Mouse (Mus musculus): ENCODE results near the gene Rin3.

Gene Rin3

GRCm38 (mm10) chr12:102333101-102333500, 50.3 kb downstream of the Rin3 start:
- DNase-seq (ENCODE audit: low spot score) = no peak

DNA sequence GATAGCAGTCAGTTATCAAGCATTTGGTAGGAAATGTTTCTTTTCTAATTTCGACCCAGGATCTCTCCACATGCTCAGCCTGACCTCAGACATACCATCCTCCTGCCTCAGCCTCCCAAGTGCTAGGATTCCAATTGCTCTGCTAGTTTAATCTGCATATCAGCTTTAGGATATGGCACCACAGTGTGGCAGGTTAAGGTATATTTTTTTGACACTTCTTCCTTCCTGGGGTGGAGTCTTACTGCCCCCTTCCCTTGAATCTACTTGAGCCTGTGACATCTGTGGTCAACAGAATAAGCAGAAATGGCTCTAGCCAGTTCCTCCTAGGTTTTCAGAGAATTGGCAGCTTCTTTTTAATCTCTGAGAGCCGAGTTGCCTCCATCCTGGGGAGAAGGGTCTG, 56.2 kb downstream of the Rin3 start:
- no peak for DNase-seq (ENCODE audit: low spot score)

GRCm38 (mm10) chr12:102340471-102340870, 57.6 kb downstream of the Rin3 start:
- DNase-seq (ENCODE audit: low spot score) = no peak

GRCm38 (mm10) chr12:102342147-102342546, 59.3 kb downstream of the Rin3 start:
- DNase-seq (ENCODE audit: low spot score) = no peak

DNA sequence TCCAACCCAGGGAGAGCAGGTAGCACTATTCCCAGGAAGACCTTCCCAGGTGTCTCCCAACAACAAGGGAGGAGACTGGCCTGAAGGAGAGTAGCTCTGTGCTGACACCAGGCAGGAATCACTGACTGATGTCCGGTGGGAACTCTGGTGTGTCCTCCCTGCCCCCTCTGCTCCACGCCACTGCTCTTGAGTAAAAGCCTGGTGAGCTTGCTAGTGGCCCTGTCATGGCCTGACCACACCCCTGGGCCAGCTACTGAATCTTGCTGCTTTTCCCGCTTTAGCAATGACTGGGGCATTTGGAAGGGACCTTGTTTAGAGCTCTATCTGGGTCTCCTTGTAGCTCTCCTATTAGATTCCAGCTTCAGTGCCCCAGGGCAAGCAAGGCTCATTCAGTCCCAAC, 59.8 kb downstream of the Rin3 start:
- DNase-seq (ENCODE audit: low spot score) = no peak

GRCm38 (mm10) chr12:102345031-102345815, 62.4 kb downstream of the Rin3 start:
- DNase-seq (ENCODE audit: low spot score) = no peak

GRCm38 (mm10) chr12:102346507-102346906, 63.7 kb downstream of the Rin3 start:
- peak; percentile 35 for DNase-seq (ENCODE audit: low spot score)

DNA sequence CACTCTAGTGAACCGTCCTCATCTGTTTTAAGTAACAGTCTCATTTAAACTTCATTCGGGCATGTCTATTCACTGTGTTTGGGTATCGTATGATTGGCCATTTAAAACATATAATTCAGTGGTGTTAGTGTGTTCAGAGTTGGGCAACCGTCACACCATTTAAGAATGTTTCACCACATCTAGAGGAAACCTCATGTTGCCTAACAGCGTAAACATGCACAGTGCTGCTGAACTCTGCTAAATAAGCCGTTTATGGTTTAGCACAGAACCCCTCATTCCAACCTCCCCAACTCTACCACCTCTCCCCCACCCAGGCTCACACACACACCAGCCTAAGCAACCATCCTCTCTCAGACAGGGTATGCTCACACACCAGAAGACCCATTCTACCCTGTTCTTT, 65.6 kb downstream of the Rin3 start:
- DNase-seq (ENCODE audit: low spot score) = no peak

GRCm38 (mm10) chr12:102350997-102351396, 68.1 kb downstream of the Rin3 start:
- DNase-seq (ENCODE audit: low spot score) = no peak

DNA sequence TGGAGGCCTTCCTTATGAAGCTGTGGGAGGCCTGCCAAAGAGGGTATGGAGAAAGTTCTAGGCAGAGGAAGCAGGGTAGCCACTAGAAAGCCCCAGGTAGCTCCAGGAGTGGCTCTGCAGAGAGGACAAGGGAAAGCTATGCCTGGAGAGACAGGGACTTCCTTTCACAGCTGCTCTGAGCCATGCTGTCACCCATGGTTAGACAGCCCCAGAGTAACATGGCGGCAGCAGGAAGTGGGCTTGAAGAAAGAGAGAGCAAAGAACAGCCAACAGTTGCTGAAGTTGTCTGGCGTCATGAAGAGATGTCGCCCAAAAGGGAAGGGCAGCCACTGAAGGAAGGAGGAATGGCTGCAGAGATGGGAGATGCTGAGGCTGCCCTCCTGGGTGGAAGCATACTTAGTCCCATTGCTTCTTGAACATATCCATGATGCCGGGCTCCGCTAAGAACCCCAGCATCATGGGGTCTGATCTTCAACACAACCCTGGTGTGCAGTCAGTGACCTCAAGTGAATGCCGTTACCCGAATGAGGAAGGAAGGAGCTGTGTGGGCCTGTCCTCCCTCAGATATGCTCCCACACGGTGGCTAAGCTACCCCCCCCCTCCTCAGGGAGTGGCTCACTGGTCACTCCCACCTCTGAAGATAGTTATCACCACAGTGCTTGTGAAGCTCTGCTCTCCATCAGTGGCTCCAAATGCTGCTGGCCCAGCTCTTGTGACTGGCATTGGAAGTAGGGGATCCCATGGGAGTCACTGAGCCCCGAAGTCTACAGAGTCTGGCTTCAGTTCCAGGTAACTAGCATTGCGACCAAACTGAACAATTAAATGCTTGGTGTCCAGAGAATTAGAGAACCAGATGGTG, 71.5 kb downstream of the Rin3 start:
- no peak for DNase-seq (ENCODE audit: low spot score)

- DNase-seq (ENCODE audit: low spot score) = no peak
Observed at GRCm38 (mm10) chr12:102355784-102356183, 72.9 kb downstream of the Rin3 start.

DNA sequence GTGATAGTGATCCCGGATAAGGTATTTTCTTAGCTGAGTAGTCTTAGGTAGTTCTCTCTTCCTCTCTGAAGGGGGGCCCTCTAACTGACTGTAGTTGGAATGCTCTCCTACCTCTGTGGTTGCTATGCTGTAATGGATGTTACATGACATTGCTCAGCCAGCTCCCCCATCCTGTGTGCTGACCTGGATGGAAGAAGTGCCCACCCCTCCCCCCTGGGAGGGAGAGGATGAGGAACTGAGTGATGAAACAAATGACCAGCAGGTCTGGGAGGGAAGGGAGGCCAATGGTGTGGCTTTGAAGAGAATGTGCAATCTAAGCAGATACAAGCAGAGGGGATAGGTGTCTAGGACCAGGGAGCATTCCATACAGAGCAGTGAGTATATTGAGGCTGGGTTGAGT, 73.9 kb downstream of the Rin3 start:
- DNase-seq (ENCODE audit: low spot score) = no peak

DNA sequence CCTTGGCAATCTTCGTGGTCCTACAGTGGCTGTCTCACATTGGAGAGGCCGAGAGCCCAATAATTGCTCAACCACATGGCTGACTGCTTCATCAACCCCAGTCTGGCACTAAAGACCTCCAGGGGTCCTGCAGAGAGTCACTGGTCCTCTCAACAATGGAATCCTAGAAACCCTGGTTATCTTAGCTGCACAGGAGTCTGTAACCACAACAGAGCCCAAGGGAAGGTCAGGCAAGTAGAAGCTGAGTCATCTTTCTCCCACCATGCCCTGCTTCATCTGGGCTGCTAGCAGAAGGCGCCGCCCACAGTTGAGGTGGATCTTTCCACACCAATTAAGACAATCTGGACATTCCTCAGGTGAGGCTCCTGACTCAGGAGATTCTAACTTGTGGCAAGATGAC, 76.5 kb downstream of the Rin3 start:
- no peak for DNase-seq (ENCODE audit: low spot score)

DNA sequence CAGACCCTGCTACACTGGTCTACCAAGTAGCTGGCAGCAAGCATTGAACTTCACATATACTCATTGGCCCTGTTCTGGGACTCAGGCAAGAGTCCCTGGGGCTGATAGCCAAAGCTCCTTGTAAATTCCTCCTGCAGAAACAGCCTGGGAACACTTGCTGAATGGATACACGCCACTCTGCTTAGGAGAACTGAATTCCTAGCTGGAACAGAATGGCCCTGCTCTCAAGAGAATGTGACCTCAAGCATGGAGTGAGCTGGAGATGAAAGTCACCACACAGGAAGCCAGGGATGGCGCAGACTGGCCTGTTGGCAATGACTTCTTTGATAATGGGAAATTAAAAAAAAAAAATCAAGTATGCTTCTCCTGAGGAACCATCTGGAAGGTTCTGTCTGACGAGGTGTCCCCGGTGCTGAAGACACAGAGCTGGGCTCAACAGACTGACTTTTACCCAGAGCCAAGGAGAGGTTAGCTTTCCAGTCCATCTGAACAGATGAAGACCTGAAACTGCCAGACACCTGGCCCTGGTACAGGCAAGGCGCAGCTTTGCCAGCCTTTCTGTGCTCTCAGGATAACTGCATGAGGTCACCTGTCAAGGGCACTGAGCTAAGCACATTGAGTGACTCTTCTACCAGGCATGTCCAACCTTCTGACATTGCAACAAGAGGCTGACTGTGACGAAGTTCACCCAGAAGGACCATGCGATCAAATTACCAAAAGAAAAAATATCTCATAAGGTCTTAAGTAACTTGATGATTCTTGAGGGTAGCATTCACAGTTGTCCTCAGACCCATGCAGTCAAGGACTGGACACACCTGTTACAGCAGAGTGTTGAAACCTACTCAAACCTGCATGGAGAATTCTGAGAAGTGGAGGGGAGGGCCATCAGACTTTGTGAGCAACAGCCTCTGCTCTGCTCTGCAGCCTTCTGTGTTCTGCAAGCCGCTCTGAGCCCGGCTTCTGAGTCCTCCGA, 78.6 kb downstream of the Rin3 start:
- DNase-seq (ENCODE audit: low spot score) = no peak

- no peak for DNase-seq (ENCODE audit: low spot score)
Observed at GRCm38 (mm10) chr12:102365016-102365415, 82.2 kb downstream of the Rin3 start.

GRCm38 (mm10) chr12:102366126-102366816, 83.4 kb downstream of the Rin3 start:
- no peak for DNase-seq (ENCODE audit: low spot score)

- no peak for DNase-seq (ENCODE audit: low spot score)
Observed at GRCm38 (mm10) chr12:102367075-102367474, 84.2 kb downstream of the Rin3 start.

GRCm38 (mm10) chr12:102368066-102368465, 85.2 kb downstream of the Rin3 start:
- no peak for DNase-seq (ENCODE audit: low spot score)

GRCm38 (mm10) chr12:102368556-102368955, 85.7 kb downstream of the Rin3 start:
- DNase-seq (ENCODE audit: low spot score) = no peak

GRCm38 (mm10) chr12:102369488-102370235, 86.8 kb downstream of the Rin3 start:
- no peak for DNase-seq (ENCODE audit: low spot score)

Data from left cerebral cortex, adult 11 months (tissue).